Mouse (Mus musculus): Measurements from ENCODE around the gene Tox4. TPM values are rescaled to one million over a fixed set of nuclear protein-coding genes. Genes with fewer than 3 reads are reported as not detected.
"Not testable (repeated sequence)": the region's sequence is repeated elsewhere in the genome, so short reads cannot be mapped to it uniquely, and the experiment has no call there.

Gene Tox4
- polyA plus RNA-seq, 1 experiment from 2014 or later: 39.7 TPM

DNA sequence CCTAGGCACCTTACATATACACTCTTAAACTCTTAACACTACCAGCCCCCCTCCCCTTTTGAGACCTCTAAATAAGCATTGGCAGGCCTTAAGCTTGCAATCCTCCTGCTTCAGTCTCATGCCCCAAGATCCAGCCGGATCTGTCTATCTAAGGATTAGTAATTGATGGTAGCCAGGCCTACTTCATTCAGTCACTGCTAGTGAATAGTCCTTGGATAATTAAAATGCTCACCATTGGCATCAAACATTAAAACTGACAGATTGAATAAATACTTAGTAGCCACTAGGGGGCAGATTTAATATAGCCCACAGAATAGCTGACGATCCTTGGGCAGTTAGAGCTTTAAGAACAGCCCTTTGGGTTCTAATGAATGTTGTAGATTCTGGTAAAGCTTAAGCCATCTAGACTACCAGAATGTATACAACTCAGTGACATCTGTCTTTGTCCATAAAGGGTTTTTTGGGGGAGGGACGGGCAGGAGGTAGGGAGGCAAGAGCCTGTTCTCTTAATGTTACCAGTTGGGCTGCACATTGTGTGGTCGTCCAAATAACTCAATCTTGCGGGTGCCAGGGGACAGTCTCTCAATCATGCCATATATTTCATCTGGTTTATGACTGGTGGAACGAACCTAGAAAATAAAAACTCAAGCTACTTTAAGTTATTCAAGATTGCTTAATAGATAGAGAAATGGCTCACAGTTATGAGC lies 16.8 kb downstream of the Tox4 start:
- H3K9me3 ChIP-seq (ENCODE audit: control insufficient read depth, low read length): no peaks in the 10 kb centered on the region
- H3K27ac ChIP-seq (replicated peaks in 1 of 2; ENCODE audit: control insufficient read depth in 1 of 2, insufficient read depth in 1 of 2, low read depth in 2 of 2, low read length in 2 of 2): no peak overlapping the region
- peaks cover 96% of the 10 kb centered on the region for H3K36me3 ChIP-seq (ENCODE audit: control insufficient read depth, insufficient read depth, low read length)
- H3K4me2 ChIP-seq (ENCODE audit: low read length): no peak overlapping the region
- WGBS: 64% methylated on average over 6 of the region's 6 CpGs
- no peak overlapping the region for H3K4me3 ChIP-seq (ENCODE audit: control insufficient read depth in 1 of 2, insufficient read depth in 1 of 2, low read depth in 1 of 2, low read length in 2 of 2)
- no peak for ATAC-seq (ENCODE audit: insufficient number of reproducible peaks, insufficient read depth, low FRiP score, low read depth)
- H3K27me3 ChIP-seq (ENCODE audit: control insufficient read depth, insufficient read depth, low read length): no peaks in the 10 kb centered on the region
- H3K4me1 ChIP-seq (ENCODE audit: control insufficient read depth in 2 of 2, insufficient read depth in 2 of 2, low read length in 2 of 2): no peaks in the 10 kb centered on the region
- H3K9ac ChIP-seq (ENCODE audit: low read length): no peak overlapping the region

DNA sequence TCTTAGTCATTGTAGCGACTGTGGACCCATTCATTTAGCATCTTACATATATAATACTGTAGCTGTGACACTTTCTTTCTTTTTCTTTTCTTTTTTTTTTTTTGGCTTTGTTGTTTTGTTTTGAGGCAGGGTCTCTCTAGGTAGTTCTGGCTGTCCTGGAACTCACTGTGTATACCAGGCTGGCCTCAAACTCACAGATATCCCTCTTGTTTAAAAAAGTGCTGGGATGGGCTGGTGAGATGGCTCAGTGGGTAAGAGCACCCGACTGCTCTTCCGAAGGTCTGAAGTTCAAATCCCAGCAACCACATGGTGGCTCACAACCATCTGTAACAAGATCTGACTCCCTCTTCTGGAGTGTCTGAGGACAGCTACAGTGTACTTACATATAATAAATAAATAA lies 24.6 kb downstream of the Tox4 start:
- WGBS: 89% methylated on average over 3 of the region's 3 CpGs
- H3K27ac ChIP-seq (replicated peaks in 1 of 2; ENCODE audit: control insufficient read depth in 1 of 2, insufficient read depth in 1 of 2, low read depth in 2 of 2, low read length in 2 of 2); H3K4me3 ChIP-seq (ENCODE audit: control insufficient read depth in 1 of 2, insufficient read depth in 1 of 2, low read depth in 1 of 2, low read length in 2 of 2); H3K4me1 ChIP-seq (ENCODE audit: control insufficient read depth in 2 of 2, insufficient read depth in 2 of 2, low read length in 2 of 2); H3K9me3 ChIP-seq (ENCODE audit: control insufficient read depth, low read length); H3K27me3 ChIP-seq (ENCODE audit: control insufficient read depth, insufficient read depth, low read length); ATAC-seq (ENCODE audit: insufficient number of reproducible peaks, insufficient read depth, low FRiP score, low read depth); H3K9ac ChIP-seq (ENCODE audit: low read length): not testable (repeated sequence)
- peaks cover 23% of the 10 kb centered on the region for H3K36me3 ChIP-seq (ENCODE audit: control insufficient read depth, insufficient read depth, low read length)
- peak overlapping the region; percentile 72; the same call in 1 of the 2 replicates for H3K4me2 ChIP-seq (ENCODE audit: low read length)

DNA sequence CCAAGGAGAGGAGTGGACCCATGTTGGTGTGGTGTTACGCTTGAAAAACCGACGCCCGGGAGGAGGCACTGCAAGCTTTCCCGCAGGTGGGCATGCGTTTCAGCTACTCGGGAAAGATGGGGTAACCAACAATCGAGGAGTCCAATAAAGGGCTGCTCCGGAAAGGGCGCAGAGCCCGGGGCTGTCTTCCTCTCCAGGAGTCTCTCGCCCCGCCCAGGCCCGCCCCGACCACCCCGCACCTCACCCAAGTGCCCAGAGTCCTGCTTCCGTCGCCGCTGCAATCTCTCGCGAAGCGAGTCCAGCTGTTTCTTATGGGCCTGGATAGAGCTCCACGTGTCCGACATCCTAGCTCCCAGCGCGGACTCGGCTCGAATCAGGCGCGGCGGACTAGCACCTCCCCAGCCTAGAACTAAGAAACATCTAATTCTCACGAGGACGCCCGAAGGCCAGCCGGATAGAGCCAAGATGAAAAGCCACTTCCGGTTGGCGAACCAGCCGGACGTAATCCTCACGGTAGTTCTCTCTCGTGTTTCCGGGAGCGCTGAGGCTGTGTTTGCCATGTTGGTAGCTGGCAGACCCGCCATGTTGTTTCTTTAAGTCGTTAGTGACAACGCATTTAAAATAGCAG lies 25.8 kb downstream of the Tox4 start, which contains the start of gene Mettl3:
Gene Mettl3 (minus strand): TSS at position 485 of the 628 bp plus-strand sequence.
- ATAC-seq (ENCODE audit: insufficient number of reproducible peaks, insufficient read depth, low FRiP score, low read depth): peak; percentile 92
- H3K4me3 ChIP-seq (ENCODE audit: control insufficient read depth in 1 of 2, insufficient read depth in 1 of 2, low read depth in 1 of 2, low read length in 2 of 2): peak within 1 kb of the TSS; percentile 64 to 73
- no peaks in the 10 kb centered on the region for H3K27me3 ChIP-seq (ENCODE audit: control insufficient read depth, insufficient read depth, low read length)
- H3K9ac ChIP-seq (ENCODE audit: low read length): peak within 1 kb of the TSS; percentile 78
- no peaks in the 10 kb centered on the region for H3K9me3 ChIP-seq (ENCODE audit: control insufficient read depth, low read length)
- peaks cover 0 to 5% of the 10 kb centered on the region in 2 experiments; a peak in 2 of 4 replicates for H3K4me1 ChIP-seq (ENCODE audit: control insufficient read depth in 2 of 2, insufficient read depth in 2 of 2, low read length in 2 of 2)
- H3K27ac ChIP-seq (replicated peaks in 1 of 2; ENCODE audit: control insufficient read depth in 1 of 2, insufficient read depth in 1 of 2, low read depth in 2 of 2, low read length in 2 of 2): peak within 1 kb of the TSS; percentile 85 to 89
- H3K36me3 ChIP-seq (ENCODE audit: control insufficient read depth, insufficient read depth, low read length): peaks cover 18% of the 10 kb centered on the region
- peak within 1 kb of the TSS; percentile 72 for H3K4me2 ChIP-seq (ENCODE audit: low read length)
- WGBS: under 1% methylated on average over 46 of the region's 46 CpGs

DNA sequence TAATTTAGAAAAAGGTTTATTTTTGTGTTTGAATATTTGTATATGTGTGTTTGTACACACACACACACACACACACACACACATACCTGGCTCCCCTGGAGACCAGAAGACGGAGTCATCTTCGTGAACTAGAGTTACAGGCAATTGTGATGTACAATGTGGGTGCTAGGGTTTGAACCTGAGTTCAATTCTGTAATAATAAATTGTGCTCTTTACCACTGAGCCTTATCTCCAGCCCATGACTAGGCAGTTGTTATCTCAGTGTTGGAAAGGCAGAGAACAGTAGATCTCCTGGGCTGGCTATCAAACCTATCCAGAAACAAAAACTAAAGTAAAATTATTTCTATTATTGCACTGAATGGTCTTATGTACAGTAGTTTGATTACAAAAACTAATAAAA lies 27.2 kb downstream of the Tox4 start:
- Histone ChIP-seq H3K27ac (replicated peaks in 1 of 2; ENCODE audit: control insufficient read depth in 1 of 2, insufficient read depth in 1 of 2, low read depth in 2 of 2, low read length in 2 of 2) (no peak overlapping the region), H3K4me1 (ENCODE audit: control insufficient read depth in 2 of 2, insufficient read depth in 2 of 2, low read length in 2 of 2) (peaks cover 0 to 5% of the 10 kb centered on the region in 2 experiments; a peak in 2 of 4 replicates), H3K4me2 (ENCODE audit: low read length) (no peak overlapping the region), H3K9me3 (ENCODE audit: control insufficient read depth, low read length) (no peaks in the 10 kb centered on the region), H3K9ac (ENCODE audit: low read length) (no peak overlapping the region), H3K36me3 (ENCODE audit: control insufficient read depth, insufficient read depth, low read length) (peaks cover 8% of the 10 kb centered on the region), H3K27me3 (ENCODE audit: control insufficient read depth, insufficient read depth, low read length) (no peaks in the 10 kb centered on the region), H3K4me3 (ENCODE audit: control insufficient read depth in 1 of 2, insufficient read depth in 1 of 2, low read depth in 1 of 2, low read length in 2 of 2) (no peak overlapping the region)
- 97% methylated on average over 2 of the region's 2 CpGs for whole genome bisulfite sequencing
- no peak for ATAC-seq (ENCODE audit: insufficient number of reproducible peaks, insufficient read depth, low FRiP score, low read depth)

DNA sequence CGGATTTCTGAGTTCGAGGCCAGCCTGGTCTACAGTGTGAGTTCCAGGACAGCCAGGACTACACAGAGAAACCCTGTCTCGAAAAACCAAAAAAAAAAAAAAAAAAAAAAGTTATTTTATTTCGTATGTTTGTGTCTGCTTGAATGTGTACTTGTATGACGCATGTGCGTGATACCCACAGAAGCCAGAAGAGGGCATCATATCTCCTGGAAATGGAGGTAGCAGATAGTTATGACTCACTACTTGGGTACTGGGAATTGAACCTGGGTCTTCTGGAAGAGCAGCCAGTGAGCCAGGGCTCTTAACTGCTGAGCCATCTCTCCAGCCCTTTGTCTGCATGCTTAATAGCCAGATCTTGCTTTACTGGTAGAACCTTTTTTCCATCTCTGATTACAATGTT lies 31.4 kb downstream of the Tox4 start:
- H3K27me3 ChIP-seq (ENCODE audit: control insufficient read depth, insufficient read depth, low read length); H3K4me3 ChIP-seq (ENCODE audit: control insufficient read depth in 1 of 2, insufficient read depth in 1 of 2, low read depth in 1 of 2, low read length in 2 of 2); H3K9me3 ChIP-seq (ENCODE audit: control insufficient read depth, low read length); H3K4me1 ChIP-seq (ENCODE audit: control insufficient read depth in 2 of 2, insufficient read depth in 2 of 2, low read length in 2 of 2); H3K9ac ChIP-seq (ENCODE audit: low read length); ATAC-seq (ENCODE audit: insufficient number of reproducible peaks, insufficient read depth, low FRiP score, low read depth); H3K27ac ChIP-seq (replicated peaks in 1 of 2; ENCODE audit: control insufficient read depth in 1 of 2, insufficient read depth in 1 of 2, low read depth in 2 of 2, low read length in 2 of 2); H3K4me2 ChIP-seq (ENCODE audit: low read length): not testable (repeated sequence)
- 93% methylated on average over 5 of the region's 6 CpGs for WGBS
- peaks cover 42% of the 10 kb centered on the region for H3K36me3 ChIP-seq (ENCODE audit: control insufficient read depth, insufficient read depth, low read length)

DNA sequence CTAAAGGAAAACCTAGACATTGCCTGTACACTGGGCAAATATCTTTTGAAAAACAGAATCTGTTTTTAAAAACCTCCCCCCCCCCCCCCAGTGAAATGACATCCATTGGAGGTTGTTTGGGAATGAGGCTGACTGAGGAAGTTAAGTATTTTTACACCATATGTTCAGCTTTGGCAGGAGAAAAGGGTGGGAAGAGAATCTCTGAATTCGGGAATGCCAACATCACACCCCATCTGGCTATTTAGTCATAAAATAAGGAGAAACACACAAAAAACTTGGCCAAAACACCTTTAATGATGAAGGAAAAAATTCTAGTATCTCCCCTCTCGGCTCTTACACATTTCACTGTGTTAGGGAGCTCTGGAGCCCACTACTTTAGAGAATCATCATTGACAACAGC lies 32.0 kb downstream of the Tox4 start:
- no peak overlapping the region for H3K9ac ChIP-seq (ENCODE audit: low read length)
- H3K4me1 ChIP-seq (ENCODE audit: control insufficient read depth in 2 of 2, insufficient read depth in 2 of 2, low read length in 2 of 2): peaks cover 3 to 10% of the 10 kb centered on the region in 2 experiments; a peak in 3 of 4 replicates
- no peak for ATAC-seq (ENCODE audit: insufficient number of reproducible peaks, insufficient read depth, low FRiP score, low read depth)
- peaks cover 42% of the 10 kb centered on the region for H3K36me3 ChIP-seq (ENCODE audit: control insufficient read depth, insufficient read depth, low read length)
- 82% methylated on average over 2 of the region's 2 CpGs for whole genome bisulfite sequencing
- H3K9me3 ChIP-seq (ENCODE audit: control insufficient read depth, low read length): no peaks in the 10 kb centered on the region
- no peak overlapping the region for H3K4me3 ChIP-seq (ENCODE audit: control insufficient read depth in 1 of 2, insufficient read depth in 1 of 2, low read depth in 1 of 2, low read length in 2 of 2)
- H3K27ac ChIP-seq (replicated peaks in 1 of 2; ENCODE audit: control insufficient read depth in 1 of 2, insufficient read depth in 1 of 2, low read depth in 2 of 2, low read length in 2 of 2): no peak overlapping the region
- H3K27me3 ChIP-seq (ENCODE audit: control insufficient read depth, insufficient read depth, low read length): no peaks in the 10 kb centered on the region
- H3K4me2 ChIP-seq (ENCODE audit: low read length): no peak overlapping the region

DNA sequence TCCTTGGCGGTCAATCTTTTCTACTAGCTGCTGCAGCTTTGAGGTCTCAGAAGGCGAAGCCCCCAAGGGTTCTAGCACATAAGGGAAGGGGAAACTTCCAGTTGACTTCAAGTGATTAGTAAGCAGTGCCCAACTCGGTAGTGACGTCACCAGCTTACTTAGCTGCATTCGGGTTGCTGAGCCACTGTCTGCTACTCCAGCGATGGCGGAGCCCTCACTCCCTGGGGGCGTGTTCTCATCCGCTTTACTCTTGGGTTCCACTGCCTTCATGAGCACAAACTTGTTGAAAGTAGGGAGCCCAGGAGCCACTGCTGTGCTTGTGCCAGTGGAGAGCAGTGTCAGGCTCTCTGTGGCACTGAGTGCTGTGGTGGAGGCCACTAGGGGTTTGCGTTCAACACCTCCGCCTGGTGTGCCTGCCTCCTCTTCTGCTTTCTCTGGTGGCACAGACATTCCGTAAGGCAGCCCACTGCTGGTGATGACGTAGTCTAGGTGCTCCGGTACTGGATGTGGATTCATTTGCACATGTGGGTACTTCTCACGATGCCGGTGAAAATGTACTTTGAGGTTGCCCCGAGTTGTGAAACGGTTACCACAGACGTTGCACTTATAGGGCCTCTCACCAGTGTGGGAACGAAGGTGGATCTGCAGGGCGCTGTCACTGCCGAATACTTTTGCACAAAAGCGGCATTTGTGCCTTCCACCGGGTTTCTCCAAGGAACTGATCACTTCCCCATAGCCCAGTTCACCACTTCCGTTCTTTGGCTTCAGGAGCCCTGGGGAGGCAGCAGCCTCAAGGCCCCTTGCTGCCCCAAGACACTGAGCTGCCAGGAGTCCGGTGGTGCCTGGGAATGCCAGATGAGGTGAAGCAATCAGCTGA lies 35.2 kb downstream of the Tox4 start:
- H3K9ac ChIP-seq (ENCODE audit: low read length): no peak overlapping the region
- H3K4me3 ChIP-seq (ENCODE audit: control insufficient read depth in 1 of 2, insufficient read depth in 1 of 2, low read depth in 1 of 2, low read length in 2 of 2): no peak overlapping the region
- no peak overlapping the region for H3K4me2 ChIP-seq (ENCODE audit: low read length)
- no peak overlapping the region for H3K27ac ChIP-seq (replicated peaks in 1 of 2; ENCODE audit: control insufficient read depth in 1 of 2, insufficient read depth in 1 of 2, low read depth in 2 of 2, low read length in 2 of 2)
- H3K9me3 ChIP-seq (ENCODE audit: control insufficient read depth, low read length): no peaks in the 10 kb centered on the region
- 82% methylated on average over 26 of the region's 26 CpGs for WGBS
- ATAC-seq (ENCODE audit: insufficient number of reproducible peaks, insufficient read depth, low FRiP score, low read depth): no peak
- H3K36me3 ChIP-seq (ENCODE audit: control insufficient read depth, insufficient read depth, low read length): peaks cover 42% of the 10 kb centered on the region
- H3K27me3 ChIP-seq (ENCODE audit: control insufficient read depth, insufficient read depth, low read length): no peaks in the 10 kb centered on the region
- peaks cover 8 to 17% of the 10 kb centered on the region in 2 experiments; a peak in 3 of 4 replicates for H3K4me1 ChIP-seq (ENCODE audit: control insufficient read depth in 2 of 2, insufficient read depth in 2 of 2, low read length in 2 of 2)

All from heart, embryonic 14.5 days (tissue).